Mouse (Mus musculus): ENCODE results near the gene Dpp6. TPM values are rescaled to one million over a fixed set of nuclear protein-coding genes. Genes with fewer than 3 reads are reported as not detected.

The Dpp6 gene
- polyA plus RNA-seq, 1 experiment = 95.2 TPM

GRCm38 (mm10) chr5:27278120-27278645, 461.2 kb downstream of the Dpp6 start:
- Histone ChIP-seq H3K4me1 (ENCODE audit: control insufficient read depth, insufficient read depth, low read length) (0 out of 2 replicates have a peak, but pooled peaks cover 1% of the 10 kb centered on the region), H3K27ac (ENCODE audit: insufficient read depth, low read length) (no peak overlapping the region), H3K4me3 (ENCODE audit: insufficient read depth, low read length) (no peak overlapping the region)
- TF ChIP-seq CTCF (IDR thresholded peaks at IDR 0.05; ENCODE audit: extremely low read depth, insufficient read depth, low read length) (no peak), POLR2A (IDR thresholded peaks at IDR 0.05; ENCODE audit: extremely low read depth, insufficient read depth, low read length) (no peak)

GRCm38 (mm10) chr5:27286876-27287275, 469.9 kb downstream of the Dpp6 start:
- TF ChIP-seq CTCF (IDR thresholded peaks at IDR 0.05; ENCODE audit: extremely low read depth, insufficient read depth, low read length) (no peak), POLR2A (IDR thresholded peaks at IDR 0.05; ENCODE audit: extremely low read depth, insufficient read depth, low read length) (no peak)
- no peak overlapping the region for H3K27ac ChIP-seq (ENCODE audit: insufficient read depth, low read length)
- H3K4me1 ChIP-seq (ENCODE audit: control insufficient read depth, insufficient read depth, low read length) = peaks cover 6% of the 10 kb centered on the region
- H3K4me3 ChIP-seq (ENCODE audit: insufficient read depth, low read length) = no peak overlapping the region

DNA sequence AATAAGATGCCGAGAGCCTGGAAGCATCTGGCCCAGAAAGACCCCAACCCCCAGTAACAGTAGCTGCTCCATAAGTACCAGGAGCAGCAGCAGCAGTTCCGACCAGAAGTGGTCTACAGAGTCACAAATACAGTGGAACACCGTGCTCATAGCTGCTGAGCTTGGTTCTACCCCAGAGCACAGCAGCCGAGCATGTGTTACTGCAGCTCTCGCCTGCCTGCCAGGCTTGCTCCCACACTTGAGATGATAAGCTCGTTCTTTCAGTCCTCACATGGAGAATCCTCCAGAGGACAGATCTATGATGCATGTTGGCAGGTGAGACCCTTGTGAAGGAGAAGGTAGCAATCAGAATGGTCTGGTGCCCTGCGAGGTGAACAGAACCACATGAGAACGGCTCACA, 474.4 kb downstream of the Dpp6 start:
- H3K4me1 ChIP-seq (ENCODE audit: control insufficient read depth, insufficient read depth, low read length) = peaks cover 6% of the 10 kb centered on the region
- no peak overlapping the region for H3K27ac ChIP-seq (ENCODE audit: insufficient read depth, low read length)
- TF ChIP-seq CTCF (IDR thresholded peaks at IDR 0.05; ENCODE audit: extremely low read depth, insufficient read depth, low read length) (no peak), POLR2A (IDR thresholded peaks at IDR 0.05; ENCODE audit: extremely low read depth, insufficient read depth, low read length) (no peak)
- no peak overlapping the region for H3K4me3 ChIP-seq (ENCODE audit: insufficient read depth, low read length)

DNA sequence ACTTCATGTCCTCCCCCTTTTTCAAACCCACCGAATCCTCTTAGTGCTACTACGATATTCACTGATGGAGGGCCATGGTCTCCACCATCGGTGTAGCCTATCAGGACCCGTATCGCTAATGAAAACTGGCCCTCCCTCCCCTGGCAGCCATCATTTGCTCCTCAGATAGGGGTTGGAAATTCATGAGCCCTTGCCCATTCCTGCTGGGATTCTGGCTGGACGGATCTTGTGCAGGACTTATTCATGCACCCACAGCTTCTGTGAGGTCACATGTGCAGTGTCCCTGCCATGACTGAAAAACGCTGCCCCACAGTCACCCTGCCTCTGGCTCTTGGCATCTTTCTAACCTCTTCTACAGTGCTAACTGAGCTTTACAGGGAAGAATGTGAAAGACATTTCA, 475.2 kb downstream of the Dpp6 start:
- TF ChIP-seq CTCF (IDR thresholded peaks at IDR 0.05; ENCODE audit: extremely low read depth, insufficient read depth, low read length) (no peak), POLR2A (IDR thresholded peaks at IDR 0.05; ENCODE audit: extremely low read depth, insufficient read depth, low read length) (no peak)
- Histone ChIP-seq H3K4me3 (ENCODE audit: insufficient read depth, low read length) (no peak overlapping the region), H3K4me1 (ENCODE audit: control insufficient read depth, insufficient read depth, low read length) (peaks cover 6% of the 10 kb centered on the region), H3K27ac (ENCODE audit: insufficient read depth, low read length) (no peak overlapping the region)

- Histone ChIP-seq H3K4me3 (ENCODE audit: insufficient read depth, low read length) (no peak overlapping the region), H3K4me1 (ENCODE audit: control insufficient read depth, insufficient read depth, low read length) (0 out of 2 replicates have a peak, but pooled peaks cover 1% of the 10 kb centered on the region)
- TF ChIP-seq CTCF (IDR thresholded peaks at IDR 0.05; ENCODE audit: extremely low read depth, insufficient read depth, low read length) = no peak
- no peak for TF ChIP-seq POLR2A (IDR thresholded peaks at IDR 0.05; ENCODE audit: extremely low read depth, insufficient read depth, low read length)
These were observed 487.1 kb downstream of the Dpp6 start for GRCm38 (mm10) chr5:27304115-27304514.

DNA sequence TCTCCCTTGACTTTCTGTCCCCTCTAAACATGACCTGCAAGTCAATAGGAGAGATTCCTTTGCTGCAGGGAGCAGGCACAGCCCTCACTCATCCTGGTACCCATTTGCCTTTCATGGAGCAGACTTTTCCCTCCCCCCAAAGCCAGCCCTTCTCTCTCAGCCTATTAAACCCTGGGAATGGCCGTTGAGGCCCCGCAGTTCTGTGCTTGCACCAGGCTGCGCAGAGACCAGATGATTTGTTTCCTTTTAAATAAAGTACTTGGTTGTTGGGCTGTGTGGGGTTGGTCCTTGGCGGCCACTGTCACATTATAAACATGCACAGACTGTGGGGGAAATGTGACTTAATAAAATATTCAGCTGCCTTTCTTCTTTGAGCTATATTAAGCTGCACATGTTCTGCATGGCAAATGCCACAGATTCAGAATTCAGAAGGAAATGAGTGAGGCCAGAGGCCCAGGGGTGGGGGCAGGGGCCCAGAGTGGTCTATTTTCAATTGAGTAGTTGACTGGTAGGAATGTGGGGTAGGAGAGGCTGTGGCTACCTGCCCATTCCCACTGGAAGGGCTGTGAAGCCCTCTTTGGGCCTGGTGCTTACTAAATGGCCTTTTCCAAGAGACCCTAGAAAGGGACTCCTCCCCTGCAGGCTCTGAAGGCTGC, 489.6 kb downstream of the Dpp6 start:
- 0 out of 2 replicates have a peak, but pooled peaks cover 1% of the 10 kb centered on the region for H3K4me1 ChIP-seq (ENCODE audit: control insufficient read depth, insufficient read depth, low read length)
- no peak overlapping the region for H3K27ac ChIP-seq (ENCODE audit: insufficient read depth, low read length)
- no peak for TF ChIP-seq POLR2A (IDR thresholded peaks at IDR 0.05; ENCODE audit: extremely low read depth, insufficient read depth, low read length)
- no peak for TF ChIP-seq CTCF (IDR thresholded peaks at IDR 0.05; ENCODE audit: extremely low read depth, insufficient read depth, low read length)
- no peak overlapping the region for H3K4me3 ChIP-seq (ENCODE audit: insufficient read depth, low read length)

More at GRCm38 (mm10) chr5:27304115-27304514, 487.1 kb downstream of the Dpp6 start:
- H3K27ac ChIP-seq (ENCODE audit: insufficient read depth, low read length) = no peak overlapping the region

DNA sequence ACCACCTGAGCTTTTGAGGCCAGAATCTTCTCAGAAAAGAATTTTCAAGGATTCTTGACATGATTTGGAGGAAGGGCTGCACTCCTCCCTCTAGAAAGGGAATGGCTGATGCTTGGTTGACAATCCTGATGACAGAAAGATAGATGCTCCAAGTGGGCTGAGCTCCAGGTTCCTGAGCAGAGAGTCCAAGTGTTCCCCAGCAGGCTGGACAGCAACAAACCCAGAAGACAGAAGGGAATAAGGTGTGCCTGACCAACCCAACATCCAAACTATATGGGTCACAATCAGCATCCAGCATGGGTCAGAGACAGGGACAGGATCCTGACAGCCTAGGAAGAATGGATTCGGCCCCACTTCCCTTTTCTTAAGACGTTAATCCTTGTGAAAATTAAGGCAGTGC, 493.2 kb downstream of the Dpp6 start:
- H3K4me1 ChIP-seq (ENCODE audit: control insufficient read depth, insufficient read depth, low read length) = no peaks in the 10 kb centered on the region; the same call in 1 of the 2 replicates
- no peak for TF ChIP-seq CTCF (IDR thresholded peaks at IDR 0.05; ENCODE audit: extremely low read depth, insufficient read depth, low read length)
- TF ChIP-seq POLR2A (IDR thresholded peaks at IDR 0.05; ENCODE audit: extremely low read depth, insufficient read depth, low read length) = no peak
- no peak overlapping the region for H3K27ac ChIP-seq (ENCODE audit: insufficient read depth, low read length)
- H3K4me3 ChIP-seq (ENCODE audit: insufficient read depth, low read length) = no peak overlapping the region

DNA sequence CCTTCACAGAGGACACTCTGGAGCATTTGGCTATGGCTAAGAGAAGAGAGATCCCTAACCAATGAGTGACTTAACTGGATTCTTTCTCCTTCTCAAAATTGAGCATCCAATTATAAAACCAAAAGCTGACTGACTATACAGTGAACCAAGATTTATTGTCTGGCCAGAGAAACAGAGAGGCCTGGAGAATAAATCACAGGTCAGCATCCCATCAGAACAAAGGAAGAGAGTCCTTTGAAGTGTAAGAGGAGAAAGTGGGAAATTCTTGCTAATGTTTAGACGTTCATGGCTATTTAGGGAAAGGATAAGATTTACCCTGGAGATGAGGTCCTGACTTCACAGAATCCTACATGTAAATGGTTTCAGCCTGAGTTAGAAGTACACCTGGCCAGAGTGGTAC, 499.7 kb downstream of the Dpp6 start:
- H3K27ac ChIP-seq (ENCODE audit: insufficient read depth, low read length) = no peak overlapping the region
- TF ChIP-seq CTCF (IDR thresholded peaks at IDR 0.05; ENCODE audit: extremely low read depth, insufficient read depth, low read length) = no peak
- no peak for TF ChIP-seq POLR2A (IDR thresholded peaks at IDR 0.05; ENCODE audit: extremely low read depth, insufficient read depth, low read length)
- H3K4me3 ChIP-seq (ENCODE audit: insufficient read depth, low read length) = no peak overlapping the region
- peaks cover 6% of the 10 kb centered on the region for H3K4me1 ChIP-seq (ENCODE audit: control insufficient read depth, insufficient read depth, low read length)

DNA sequence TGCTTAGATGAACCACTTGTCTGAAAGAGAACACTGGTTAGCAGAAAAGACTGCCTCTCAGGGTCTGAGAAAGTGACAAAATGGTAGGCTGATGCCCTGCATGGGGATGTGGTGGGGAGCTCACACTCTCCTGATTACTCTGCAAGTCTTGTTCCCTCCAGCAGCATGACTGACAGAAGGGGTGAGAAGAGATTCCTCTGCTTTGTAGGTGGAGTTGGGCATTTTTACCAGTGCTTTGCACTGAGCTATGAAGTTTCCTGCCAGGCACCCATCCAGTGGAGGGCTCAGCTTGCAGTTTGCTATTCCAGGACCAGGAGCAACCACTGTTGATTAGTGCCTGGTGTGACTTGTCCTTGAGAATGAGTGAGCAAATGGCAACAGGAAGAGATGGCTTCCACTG, 500.3 kb downstream of the Dpp6 start:
- H3K4me3 ChIP-seq (ENCODE audit: insufficient read depth, low read length) = no peak overlapping the region
- H3K27ac ChIP-seq (ENCODE audit: insufficient read depth, low read length) = no peak overlapping the region
- peaks cover 6% of the 10 kb centered on the region for H3K4me1 ChIP-seq (ENCODE audit: control insufficient read depth, insufficient read depth, low read length)
- no peak for TF ChIP-seq CTCF (IDR thresholded peaks at IDR 0.05; ENCODE audit: extremely low read depth, insufficient read depth, low read length)
- TF ChIP-seq POLR2A (IDR thresholded peaks at IDR 0.05; ENCODE audit: extremely low read depth, insufficient read depth, low read length) = no peak

GRCm38 (mm10) chr5:27317832-27318231, 500.8 kb downstream of the Dpp6 start:
- no peak overlapping the region for H3K27ac ChIP-seq (ENCODE audit: insufficient read depth, low read length)
- no peak overlapping the region for H3K4me3 ChIP-seq (ENCODE audit: insufficient read depth, low read length)
- TF ChIP-seq POLR2A (IDR thresholded peaks at IDR 0.05; ENCODE audit: extremely low read depth, insufficient read depth, low read length) (no peak), CTCF (IDR thresholded peaks at IDR 0.05; ENCODE audit: extremely low read depth, insufficient read depth, low read length) (no peak)
- H3K4me1 ChIP-seq (ENCODE audit: control insufficient read depth, insufficient read depth, low read length) = peaks cover 6% of the 10 kb centered on the region

Measured in cortical plate, adult 2 months (tissue).